Mouse (Mus musculus) hindbrain, embryonic 15.5 days (tissue): ENCODE measurements at regions not wholly inside any gene's neighbourhood (a gene's known extent, or its start where the extent isn't known, plus 50 kb on each side); places are given as distances from the start of the nearest gene placed in this dataset.

Source experiments
- ATAC-seq: fragments of 200-750 bp; cut with Nextera tagmentation; 2 replicates; pipeline ENCODE4 v1.8.0; 2017; ENCODE audit warnings: low read depth, moderate number of reproducible peaks, moderate TSS enrichment; ENCODE audit not compliant: low FRiP score
- H3K27ac ChIP-seq: fragments of 300-500 bp; sonication (generic); replicated peaks from 2 replicates; pipeline ENCODE4 v1.5.1; 2015; ENCODE audit warnings: mild to moderate bottlenecking, inconsistent platforms
- H3K27me3 ChIP-seq: fragments of 300-500 bp; sonication (generic); 2 replicates; pipeline ENCODE4 v1.6.1; 2015; ENCODE audit warnings: control low read depth, inconsistent platforms
- H3K36me3 ChIP-seq: fragments of 300-500 bp; sonication (generic); 2 replicates; pipeline ENCODE4 v1.6.1; 2015; ENCODE audit warnings: control low read depth, inconsistent platforms
- H3K4me1 ChIP-seq: fragments of 300-500 bp; sonication (generic); replicated peaks from 2 replicates; pipeline ENCODE4 v1.6.1; 2015; ENCODE audit warnings: control low read depth, inconsistent platforms
- H3K4me2 ChIP-seq: fragments of 300-500 bp; sonication (generic); 2 replicates; pipeline ENCODE4 v1.6.1; 2015; ENCODE audit warnings: moderate library complexity, mild to moderate bottlenecking, inconsistent platforms
- H3K4me3 ChIP-seq: fragments of 300-500 bp; sonication (generic); 2 replicates; pipeline ENCODE4 v1.5.1; 2015; ENCODE audit warnings: mild to moderate bottlenecking, inconsistent platforms
- H3K9ac ChIP-seq: fragments of 300-500 bp; sonication (generic); 2 replicates; pipeline ENCODE4 v1.6.1; 2015; ENCODE audit warnings: inconsistent platforms
- H3K9me3 ChIP-seq: fragments of 300-500 bp; sonication (generic); 2 replicates; pipeline ENCODE4 v1.6.1; 2016; ENCODE audit warnings: control low read depth, inconsistent platforms
- WGBS: fragments of 180-500 bp; shearing (Covaris S2); methylation state at CpG from one replicate; pipeline ENCODE4 v1.1.7; 2015; 5-methylcytosine and 5-hydroxymethylcytosine counted together

DNA sequence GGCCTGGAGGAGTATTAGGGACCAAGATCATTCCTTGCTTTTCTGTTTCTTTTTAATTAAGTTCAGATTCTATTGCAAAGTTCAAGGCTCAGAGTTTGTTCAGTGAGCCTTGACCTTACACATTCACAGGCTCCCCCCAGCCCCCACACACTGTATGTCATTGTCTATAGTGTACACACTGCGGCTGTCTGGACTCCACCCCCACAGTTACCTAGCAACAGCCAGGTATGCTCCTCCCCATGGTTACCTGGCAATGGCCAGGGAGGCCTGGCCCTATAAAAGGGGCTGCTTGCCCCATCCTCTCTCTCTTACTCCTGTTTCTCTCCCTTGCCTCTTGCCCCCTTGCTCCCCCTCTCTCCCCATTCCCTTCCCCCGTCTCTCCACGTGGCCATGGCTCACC is 472.0 kb downstream of the Glrx3 start:
- Histone ChIP-seq H3K27me3 (no peaks in the 10 kb centered on the region), H3K36me3 (no peaks in the 10 kb centered on the region), H3K4me2 (no peak overlapping the region), H3K9me3 (no peaks in the 10 kb centered on the region), H3K9ac (no peak overlapping the region), H3K4me1 (peaks cover 21% of the 10 kb centered on the region), H3K4me3 (no peak overlapping the region), H3K27ac (no peak overlapping the region)
- WGBS: 41% methylated on average over 3 of the region's 3 CpGs
- ATAC-seq: no peak

DNA sequence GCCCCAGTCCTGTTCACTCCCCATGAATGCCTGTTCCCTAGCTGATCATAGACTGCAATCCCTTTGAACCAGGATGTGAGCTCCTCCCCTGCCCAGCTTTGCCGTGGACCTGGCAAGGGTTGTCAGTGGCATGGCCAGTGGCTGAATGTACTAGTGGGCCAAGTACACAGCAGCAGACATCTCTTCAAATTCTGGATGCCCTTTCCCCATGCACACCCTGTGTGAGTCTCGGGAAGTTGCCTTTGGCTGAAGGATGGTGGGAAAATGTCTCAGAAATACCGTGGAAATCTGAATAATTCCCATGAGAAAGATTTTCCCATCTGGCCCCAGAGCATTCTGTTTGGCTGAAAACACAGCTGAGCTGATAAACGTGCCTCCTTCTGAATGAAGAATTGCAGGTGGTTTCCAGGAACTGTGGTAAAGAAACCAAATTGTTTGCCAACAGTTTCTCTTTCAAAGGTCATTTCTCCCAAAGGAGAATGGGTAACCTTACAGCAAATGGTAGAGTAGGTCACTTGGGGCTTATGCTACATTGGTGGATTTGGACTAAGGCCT is 476.2 kb downstream of the Glrx3 start:
- Histone ChIP-seq H3K36me3 (no peaks in the 10 kb centered on the region), H3K4me1 (0 out of 2 replicates have a peak, but pooled peaks cover 4% of the 10 kb centered on the region), H3K27me3 (no peaks in the 10 kb centered on the region), H3K9me3 (no peaks in the 10 kb centered on the region), H3K4me3 (no peak overlapping the region), H3K27ac (no peak overlapping the region), H3K9ac (no peak overlapping the region), H3K4me2 (no peak overlapping the region)
- no peak for ATAC-seq
- WGBS: 54% methylated on average over 4 of the region's 4 CpGs

GRCm38 (mm10) chr7:137914506-137914905 is 477.1 kb downstream of the Glrx3 start:
- 0 out of 2 replicates have a peak, but pooled peaks cover 2% of the 10 kb centered on the region for H3K4me1 ChIP-seq
- H3K9me3 ChIP-seq: no peaks in the 10 kb centered on the region
- no peaks in the 10 kb centered on the region for H3K36me3 ChIP-seq
- no peak overlapping the region for H3K27ac ChIP-seq
- WGBS: 94% methylated on average over 5 of the region's 5 CpGs
- no peak overlapping the region for H3K9ac ChIP-seq
- no peak overlapping the region for H3K4me2 ChIP-seq
- no peaks in the 10 kb centered on the region for H3K27me3 ChIP-seq
- no peak overlapping the region for H3K4me3 ChIP-seq
- ATAC-seq: no peak

GRCm38 (mm10) chr7:137916351-137916750 is 478.9 kb downstream of the Glrx3 start:
- Histone ChIP-seq H3K4me2 (no peak overlapping the region), H3K27me3 (no peaks in the 10 kb centered on the region), H3K27ac (no peak overlapping the region), H3K4me3 (no peak overlapping the region), H3K36me3 (no peaks in the 10 kb centered on the region), H3K9ac (no peak overlapping the region), H3K4me1 (no peaks in the 10 kb centered on the region), H3K9me3 (no peaks in the 10 kb centered on the region)
- ATAC-seq: no peak
- 70% methylated on average over 1 of the region's 1 CpGs for WGBS

GRCm38 (mm10) chr7:137924464-137925167 is 472.9 kb downstream of the Tcerg1l start:
- no peaks in the 10 kb centered on the region for H3K36me3 ChIP-seq
- peaks cover 13% of the 10 kb centered on the region for H3K4me1 ChIP-seq
- peak; percentile 48 for ATAC-seq
- no peak overlapping the region for H3K9ac ChIP-seq
- H3K9me3 ChIP-seq: no peaks in the 10 kb centered on the region
- H3K27me3 ChIP-seq: no peaks in the 10 kb centered on the region
- 54% methylated on average over 7 of the region's 7 CpGs for WGBS
- H3K4me3 ChIP-seq: no peak overlapping the region
- H3K4me2 ChIP-seq: no peak overlapping the region
- H3K27ac ChIP-seq: no peak overlapping the region

DNA sequence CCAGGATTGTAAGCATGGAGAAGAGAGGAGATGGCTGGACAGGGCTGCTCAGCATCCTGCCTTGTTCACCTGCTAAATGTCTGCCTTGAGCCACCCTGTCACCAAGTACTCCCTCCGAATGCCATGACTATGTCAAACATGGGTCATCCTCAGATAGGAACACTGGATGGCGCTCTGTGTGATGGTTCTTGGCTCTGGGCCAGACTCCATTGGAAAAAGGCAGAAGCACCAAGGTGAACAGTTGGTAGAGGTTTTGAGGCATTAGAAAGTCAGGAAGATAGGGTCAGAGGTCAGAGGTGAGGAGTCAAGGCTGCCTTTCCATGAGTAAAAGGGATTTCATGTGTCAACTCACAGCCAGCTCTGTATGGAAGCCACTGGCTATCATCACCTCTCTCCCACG is 471.9 kb downstream of the Tcerg1l start:
- H3K4me3 ChIP-seq: no peak overlapping the region
- WGBS: 85% methylated on average over 3 of the region's 3 CpGs
- H3K4me2 ChIP-seq: no peak overlapping the region
- no peak overlapping the region for H3K9ac ChIP-seq
- H3K27ac ChIP-seq: no peak overlapping the region
- H3K9me3 ChIP-seq: no peaks in the 10 kb centered on the region
- H3K36me3 ChIP-seq: no peaks in the 10 kb centered on the region
- peaks cover 13% of the 10 kb centered on the region for H3K4me1 ChIP-seq
- ATAC-seq: no peak
- no peaks in the 10 kb centered on the region for H3K27me3 ChIP-seq

DNA sequence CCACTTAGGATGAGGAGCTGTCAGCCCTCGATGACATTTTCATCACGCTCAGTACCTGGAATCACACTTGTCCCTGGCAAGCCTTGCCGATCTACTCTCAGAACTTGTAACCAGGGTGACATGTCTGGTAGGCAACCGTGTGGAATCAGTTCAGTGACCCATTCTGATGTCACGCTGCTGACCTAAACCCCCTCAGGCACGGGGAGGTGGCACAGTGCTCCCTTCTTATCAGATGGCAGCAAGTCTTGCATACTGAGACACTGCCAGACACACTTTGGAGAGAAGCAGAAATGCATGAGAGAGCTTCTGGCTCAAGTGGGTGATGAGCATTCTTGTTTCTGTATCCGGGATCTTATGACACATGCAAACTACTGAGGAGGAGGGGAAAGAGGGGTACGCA is 470.2 kb downstream of the Tcerg1l start:
- no peak overlapping the region for H3K27ac ChIP-seq
- WGBS: 63% methylated on average over 8 of the region's 8 CpGs
- no peak overlapping the region for H3K9ac ChIP-seq
- H3K4me2 ChIP-seq: no peak overlapping the region
- H3K4me3 ChIP-seq: no peak overlapping the region
- H3K36me3 ChIP-seq: no peaks in the 10 kb centered on the region
- H3K9me3 ChIP-seq: no peaks in the 10 kb centered on the region
- no peaks in the 10 kb centered on the region for H3K27me3 ChIP-seq
- H3K4me1 ChIP-seq: peaks cover 13% of the 10 kb centered on the region
- no peak for ATAC-seq

- H3K4me3 ChIP-seq: no peak overlapping the region
- no peaks in the 10 kb centered on the region for H3K4me1 ChIP-seq
- no peak for ATAC-seq
- H3K9me3 ChIP-seq: no peaks in the 10 kb centered on the region
- no peak overlapping the region for H3K9ac ChIP-seq
- no peak overlapping the region for H3K27ac ChIP-seq
- H3K27me3 ChIP-seq: no peaks in the 10 kb centered on the region
- H3K36me3 ChIP-seq: no peaks in the 10 kb centered on the region
- H3K4me2 ChIP-seq: no peak overlapping the region
- 71% methylated on average over 7 of the region's 7 CpGs for WGBS
Observed at GRCm38 (mm10) chr7:137930200-137930599, 467.3 kb downstream of the Tcerg1l start.

GRCm38 (mm10) chr7:137935896-137936295 is 461.6 kb downstream of the Tcerg1l start:
- H3K27ac ChIP-seq: no peak overlapping the region
- 34% methylated on average over 3 of the region's 3 CpGs for WGBS
- no peak overlapping the region for H3K4me2 ChIP-seq
- no peak overlapping the region for H3K9ac ChIP-seq
- 0 out of 2 replicates have a peak, but pooled peaks cover 2% of the 10 kb centered on the region for H3K4me1 ChIP-seq
- ATAC-seq: no peak
- no peaks in the 10 kb centered on the region for H3K36me3 ChIP-seq
- no peak overlapping the region for H3K4me3 ChIP-seq
- no peaks in the 10 kb centered on the region for H3K9me3 ChIP-seq
- H3K27me3 ChIP-seq: no peaks in the 10 kb centered on the region

DNA sequence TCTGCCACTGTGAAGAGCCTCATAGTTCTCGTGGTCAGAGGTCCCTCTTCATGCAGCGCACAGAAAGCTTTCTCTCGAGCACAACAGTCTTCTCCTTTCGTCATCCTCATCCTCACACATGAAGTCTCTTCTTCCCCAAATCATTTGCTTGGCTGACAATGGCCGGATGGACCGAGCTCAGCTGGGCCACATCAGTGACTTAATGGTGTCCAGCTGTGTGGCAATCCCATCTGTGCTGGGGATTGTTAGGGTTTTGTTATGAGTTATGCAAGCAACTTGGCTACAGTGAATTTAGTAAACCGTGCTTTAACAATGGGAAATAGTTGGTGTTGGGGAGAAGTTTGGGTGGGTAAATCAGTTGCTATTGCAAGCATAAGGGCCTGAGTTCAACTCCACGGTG is 458.4 kb downstream of the Tcerg1l start:
- Histone ChIP-seq H3K27ac (no peak overlapping the region), H3K36me3 (no peaks in the 10 kb centered on the region), H3K9ac (no peak overlapping the region), H3K4me3 (no peak overlapping the region), H3K4me1 (0 out of 2 replicates have a peak, but pooled peaks cover 2% of the 10 kb centered on the region), H3K4me2 (no peak overlapping the region), H3K27me3 (no peaks in the 10 kb centered on the region), H3K9me3 (no peaks in the 10 kb centered on the region)
- no peak for ATAC-seq
- WGBS: 64% methylated on average over 8 of the region's 8 CpGs

GRCm38 (mm10) chr7:137940084-137940483 is 457.4 kb downstream of the Tcerg1l start:
- H3K27ac ChIP-seq: no peak overlapping the region
- no peak overlapping the region for H3K4me2 ChIP-seq
- H3K36me3 ChIP-seq: no peaks in the 10 kb centered on the region
- no peaks in the 10 kb centered on the region for H3K9me3 ChIP-seq
- H3K4me1 ChIP-seq: 0 out of 2 replicates have a peak, but pooled peaks cover 2% of the 10 kb centered on the region
- ATAC-seq: no peak
- WGBS: 33% methylated on average over 5 of the region's 5 CpGs
- no peak overlapping the region for H3K4me3 ChIP-seq
- no peak overlapping the region for H3K9ac ChIP-seq
- H3K27me3 ChIP-seq: no peaks in the 10 kb centered on the region

DNA sequence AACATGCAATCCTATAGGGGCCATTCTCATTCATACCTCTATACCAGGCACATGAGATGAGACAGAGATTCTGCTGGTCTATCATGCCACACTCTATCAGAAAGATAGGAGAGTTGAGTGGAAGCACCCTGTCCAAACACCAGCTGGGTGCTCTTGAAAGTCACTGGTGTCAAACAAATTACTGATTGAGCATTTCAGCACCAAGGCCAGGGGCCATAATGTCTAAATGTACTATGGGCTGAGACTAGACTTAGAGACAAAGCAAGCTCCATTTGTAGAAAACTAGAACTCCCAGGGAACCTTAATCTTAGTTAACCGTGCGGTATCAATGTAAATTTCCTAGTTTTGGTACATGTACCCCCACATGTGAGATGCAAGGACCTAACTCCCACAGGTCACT is 452.5 kb downstream of the Tcerg1l start:
- Histone ChIP-seq H3K27me3 (no peaks in the 10 kb centered on the region), H3K4me2 (no peak overlapping the region), H3K36me3 (no peaks in the 10 kb centered on the region), H3K4me1 (no peaks in the 10 kb centered on the region), H3K27ac (no peak overlapping the region), H3K9ac (no peak overlapping the region), H3K4me3 (no peak overlapping the region), H3K9me3 (no peaks in the 10 kb centered on the region)
- ATAC-seq: no peak
- WGBS: 97% methylated on average over 2 of the region's 2 CpGs

- Histone ChIP-seq H3K27me3 (no peaks in the 10 kb centered on the region), H3K27ac (no peak overlapping the region), H3K4me1 (no peaks in the 10 kb centered on the region), H3K9me3 (no peaks in the 10 kb centered on the region), H3K4me3 (no peak overlapping the region), H3K4me2 (no peak overlapping the region), H3K36me3 (no peaks in the 10 kb centered on the region), H3K9ac (no peak overlapping the region)
- 22% methylated on average over 5 of the region's 5 CpGs for WGBS
- no peak for ATAC-seq
Observed at GRCm38 (mm10) chr7:137947424-137947823, 450.1 kb downstream of the Tcerg1l start.
